Mouse (Mus musculus) spleen, adult 2 months (tissue): Measurements from ENCODE around the gene Slc2a3. TPM values are rescaled to one million over a fixed set of nuclear protein-coding genes. Genes with fewer than 3 reads are reported as not detected.

Experiments
- DNase-seq, 2 experiments: peaks; one replicate each; pipeline versions ENCODE4 v3.0.0 to v3.0.0-alpha.2; 2012 to 2021; ENCODE audit warnings: low spot score in 2 of 2, low read depth in 1 of 2
- H3K27ac ChIP-seq: fragments of 200-500 bp; 2 replicates; pipeline ENCODE4 v1.5.1; 2012; ENCODE audit warnings: low read length, inconsistent platforms; ENCODE audit not compliant: insufficient read depth
- H3K27me3 ChIP-seq: fragments of 200-500 bp; 2 replicates; pipeline ENCODE4 v1.6.1; 2012; ENCODE audit warnings: mild to moderate bottlenecking, moderate library complexity, low read length, inconsistent platforms; ENCODE audit not compliant: control insufficient read depth, insufficient read depth
- H3K36me3 ChIP-seq: fragments of 200-500 bp; 2 replicates; pipeline ENCODE4 v1.6.1; 2012; ENCODE audit warnings: mild to moderate bottlenecking, low read length, inconsistent platforms; ENCODE audit not compliant: control insufficient read depth, insufficient read depth
- H3K4me1 ChIP-seq: fragments of 200-500 bp; 2 replicates; pipeline ENCODE4 v1.6.1; 2011; ENCODE audit warnings: inconsistent platforms; ENCODE audit not compliant: control insufficient read depth, insufficient read depth, insufficient read length
- H3K4me3 ChIP-seq: fragments of 200-500 bp; 2 replicates; pipeline ENCODE4 v1.5.1; 2011; ENCODE audit warnings: mild to moderate bottlenecking, inconsistent platforms; ENCODE audit not compliant: insufficient read depth, insufficient read length; ENCODE audit errors: extremely low read depth
- CTCF ChIP-seq: fragments of 200-500 bp; IDR thresholded peaks from 2 replicates; pipeline ENCODE4 v1.5.1; 2011; ENCODE audit warnings: mild to moderate bottlenecking, inconsistent platforms; ENCODE audit not compliant: insufficient read depth, insufficient read length, insufficient replicate concordance; ENCODE audit errors: extremely low read depth
- POLR2A ChIP-seq: fragments of 200-500 bp; IDR thresholded peaks from 2 replicates; pipeline ENCODE4 v1.6.1; 2011; ENCODE audit warnings: low read depth, low read length, inconsistent platforms
- WGBS: fragments of 180-500 bp; shearing (Covaris S2); methylation state at CpG from one replicate; pipeline ENCODE4 v1.1.7; 2018; 5-methylcytosine and 5-hydroxymethylcytosine counted together
- polyA plus RNA-seq: library from polyadenylated mRNA; depleted of rRNA; stranded (reverse); fragments of >200 nt; gene quantifications from 2 replicates; pipeline ENCODE4 v1.2.3, GENCODE M21; 2012

The Slc2a3 gene
- polyA plus RNA-seq, 1 experiment = 17.8 TPM

- Histone ChIP-seq H3K36me3 (no peaks in the 10 kb centered on the region), H3K27ac (peak overlapping the region; percentile 100), H3K4me3 (peak overlapping the region; percentile 61), H3K27me3 (no peaks in the 10 kb centered on the region), H3K4me1 (peaks cover 7% of the 10 kb centered on the region; the same call in 1 of the 2 replicates)
- WGBS = under 1% methylated on average over 11 of the region's 11 CpGs
- peak in 1 of 2 experiments; percentile 70 for DNase-seq
- no peak for TF ChIP-seq CTCF
- no peak for TF ChIP-seq POLR2A
Measured at GRCm38 (mm10) chr6:122810022-122810614, 8.7 kb upstream of the Slc2a3 start.

DNA sequence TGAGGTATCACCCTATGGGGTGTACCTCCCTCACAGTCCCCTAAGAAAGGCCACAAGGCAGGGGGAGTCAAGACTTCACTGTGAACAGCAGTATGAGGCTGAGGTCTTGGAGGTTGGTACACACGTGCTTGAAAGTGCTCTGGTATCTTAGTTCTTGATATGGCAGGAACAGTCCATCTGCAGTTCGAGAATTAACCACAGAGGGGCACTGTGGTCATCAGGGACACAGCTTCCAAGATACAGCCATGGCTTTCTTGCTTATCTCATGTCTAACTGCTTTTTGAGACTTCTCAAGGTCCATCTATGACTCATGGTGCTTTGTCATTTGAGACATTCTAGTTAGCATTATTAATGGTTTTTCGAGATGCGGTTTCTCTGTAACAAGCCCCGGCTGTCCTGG, 3.0 kb upstream of the Slc2a3 start:
- H3K27me3 ChIP-seq = no peaks in the 10 kb centered on the region
- no peak overlapping the region for H3K27ac ChIP-seq
- no peaks in the 10 kb centered on the region for H3K36me3 ChIP-seq
- no peak overlapping the region for H3K4me3 ChIP-seq
- TF ChIP-seq POLR2A (no peak), CTCF (peak; percentile 60; the same call in 1 of the 2 replicates)
- DNase-seq = peak in 1 of 2 experiments; percentile 82
- 13% methylated on average over 5 of the region's 5 CpGs for WGBS
- no peaks in the 10 kb centered on the region for H3K4me1 ChIP-seq

GRCm38 (mm10) chr6:122801801-122802514, 518 bp upstream of the Slc2a3 start:
- DNase-seq = peak in 1 of 2 experiments; percentile 39
- Histone ChIP-seq H3K27ac (peak overlapping the region; percentile 61), H3K36me3 (no peaks in the 10 kb centered on the region), H3K27me3 (no peaks in the 10 kb centered on the region), H3K4me3 (peak overlapping the region; percentile 64), H3K4me1 (no peaks in the 10 kb centered on the region)
- TF ChIP-seq CTCF = no peak
- TF ChIP-seq POLR2A = no peak
- 3% methylated on average over 34 of the region's 34 CpGs for WGBS

DNA sequence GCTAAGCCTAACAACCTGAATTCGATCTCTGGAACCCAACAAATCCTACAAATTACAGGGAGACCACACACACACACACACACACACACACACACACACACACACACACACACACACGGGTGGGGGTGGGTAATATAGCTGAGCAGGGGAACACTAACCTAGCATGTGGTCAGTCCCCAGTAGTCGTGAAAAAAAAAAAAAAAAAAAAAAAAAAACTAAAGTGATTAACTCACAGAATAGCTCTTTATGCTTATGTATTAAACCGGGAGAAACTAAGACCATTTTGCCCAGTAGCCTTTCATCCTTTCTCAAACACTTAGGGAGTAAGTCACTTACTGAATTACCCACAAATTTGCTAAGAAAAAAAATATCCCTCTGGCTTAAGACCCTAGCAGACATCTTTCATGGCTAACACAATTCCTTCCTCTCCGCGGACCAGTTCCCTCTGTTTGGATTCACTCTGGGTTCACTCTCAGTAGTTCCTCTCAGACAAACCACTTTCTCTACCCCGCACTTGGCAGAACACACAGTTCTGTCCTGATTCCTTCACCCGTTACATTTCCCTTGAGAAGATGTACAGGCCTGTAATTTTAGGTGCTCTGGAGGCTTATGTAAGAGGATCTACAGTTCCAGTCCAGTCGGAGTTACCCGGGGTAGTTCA, 670 bp downstream of the Slc2a3 start:
- TF ChIP-seq POLR2A = no peak
- no peak for TF ChIP-seq CTCF
- no peak for DNase-seq
- H3K36me3 ChIP-seq = no peaks in the 10 kb centered on the region
- H3K4me3 ChIP-seq = peak overlapping the region; percentile 64
- WGBS = 15% methylated on average over 10 of the region's 10 CpGs
- peak overlapping the region; percentile 61 for H3K27ac ChIP-seq
- no peaks in the 10 kb centered on the region for H3K4me1 ChIP-seq
- no peaks in the 10 kb centered on the region for H3K27me3 ChIP-seq

DNA sequence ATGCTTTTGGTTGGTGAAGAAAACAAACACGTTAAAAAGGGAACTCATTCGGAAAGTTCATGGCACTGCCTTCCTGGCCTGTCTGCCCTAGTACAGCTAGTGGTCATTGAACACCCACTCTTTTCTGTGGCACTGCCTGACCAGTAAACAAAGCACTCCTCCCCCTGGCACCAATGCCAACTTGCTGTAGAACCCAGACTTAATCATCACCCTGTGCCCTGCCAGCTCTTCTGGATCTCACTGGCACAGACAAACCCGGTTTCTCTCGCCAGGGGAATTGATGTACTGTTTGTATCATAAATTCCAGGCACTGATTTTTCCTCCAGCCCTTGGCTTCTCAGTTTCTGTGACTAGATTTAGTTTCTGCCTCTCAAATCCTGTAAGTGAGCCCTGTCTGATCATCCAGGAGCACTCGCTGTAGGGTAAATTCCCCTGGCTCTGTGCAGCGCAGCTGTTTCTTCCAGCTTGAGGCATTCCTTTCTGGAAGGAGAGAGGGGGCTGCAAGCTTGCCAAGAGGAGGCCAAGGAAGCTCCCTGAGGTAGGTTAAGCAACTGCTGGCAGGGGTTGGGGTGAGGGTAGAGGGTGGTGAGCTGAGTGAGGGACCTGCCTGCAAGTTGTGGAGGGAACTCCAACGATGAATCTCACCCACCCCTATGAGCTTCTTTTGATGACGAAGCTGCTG, 6.0 kb downstream of the Slc2a3 start:
- TF ChIP-seq POLR2A = no peak
- no peak for TF ChIP-seq CTCF
- no peak for DNase-seq
- no peaks in the 10 kb centered on the region for H3K4me1 ChIP-seq
- no peak overlapping the region for H3K4me3 ChIP-seq
- H3K27ac ChIP-seq = no peak overlapping the region
- H3K27me3 ChIP-seq = no peaks in the 10 kb centered on the region
- 83% methylated on average over 8 of the region's 8 CpGs for WGBS
- no peaks in the 10 kb centered on the region for H3K36me3 ChIP-seq

DNA sequence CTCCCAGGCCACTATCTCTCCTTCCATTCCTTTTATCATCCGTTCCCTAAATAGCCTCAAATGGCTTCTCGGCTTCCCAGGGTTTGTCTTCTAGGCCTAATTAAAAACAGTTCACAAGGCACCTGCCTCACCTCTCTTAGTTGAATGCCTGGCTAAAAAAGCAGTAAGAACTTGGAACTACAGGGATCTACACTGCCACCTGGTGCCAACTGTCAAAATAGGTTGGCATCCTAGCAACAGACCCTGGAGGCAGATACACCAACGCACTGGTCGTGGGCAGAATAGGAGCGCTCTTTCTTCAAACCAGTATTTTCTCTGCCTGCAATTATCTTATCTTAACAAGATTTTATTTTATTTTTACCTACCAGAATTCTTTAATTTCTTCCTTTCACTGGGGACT, 15.2 kb downstream of the Slc2a3 start:
- no peaks in the 10 kb centered on the region for H3K27me3 ChIP-seq
- no peak for TF ChIP-seq POLR2A
- peak; percentile 38; the same call in 1 of the 2 replicates for TF ChIP-seq CTCF
- no peaks in the 10 kb centered on the region; the same call in 1 of the 2 replicates for H3K4me1 ChIP-seq
- no peak overlapping the region for H3K4me3 ChIP-seq
- no peaks in the 10 kb centered on the region for H3K36me3 ChIP-seq
- 44% methylated on average over 5 of the region's 5 CpGs for WGBS
- no peak overlapping the region for H3K27ac ChIP-seq
- DNase-seq = peak in 1 of 2 experiments; percentile 62
